Mouse (Mus musculus) cortical plate, adult 2 months (tissue): ENCODE data around the gene Rspo1.
"Not testable (repeated sequence)": the region's sequence is repeated elsewhere in the genome, so short reads cannot be mapped to it uniquely, and the experiment has no call there.

Experiments
- CTCF ChIP-seq: fragments of 200-500 bp; IDR thresholded peaks from 2 replicates; pipeline ENCODE4 v1.5.1; 2011; ENCODE audit warnings: mild to moderate bottlenecking, control low read depth, low read length; ENCODE audit not compliant: insufficient read depth; ENCODE audit errors: extremely low read depth
- POLR2A ChIP-seq: fragments of 200-500 bp; IDR thresholded peaks from 2 replicates; pipeline ENCODE4 v1.6.1; 2011; ENCODE audit warnings: mild to moderate bottlenecking, low read length, control low read depth; ENCODE audit not compliant: insufficient read depth; ENCODE audit errors: extremely low read depth

DNA sequence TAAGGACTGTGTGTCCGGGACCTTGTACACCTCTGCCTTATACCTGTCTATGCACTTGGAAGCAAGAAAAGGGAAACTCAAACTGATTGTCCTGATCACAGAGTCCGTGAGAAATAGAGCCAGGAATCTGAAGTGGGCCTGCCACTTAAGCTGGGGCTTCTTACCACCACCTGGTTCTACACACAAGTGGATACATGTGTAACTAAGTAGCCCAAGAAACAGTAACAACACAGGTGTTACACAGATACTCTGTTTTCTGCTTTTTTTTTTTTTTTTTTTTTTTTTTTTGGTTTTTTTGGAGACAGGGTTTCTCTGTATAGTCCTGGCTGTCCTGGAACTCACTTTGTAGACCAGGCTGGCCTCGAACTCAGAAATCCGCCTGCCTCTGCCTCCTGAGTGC, 47.0 kb upstream of the Rspo1 start, which contains the start of gene Cdca8:
- TF ChIP-seq CTCF, POLR2A: not testable (repeated sequence)
